Mouse (Mus musculus) testis, postnatal 10 days (tissue): ENCODE results near the gene Gnb5.

Experiments
- DNase-seq: peaks from one replicate; pipeline ENCODE4 v3.0.0; 2021; ENCODE audit warnings: low spot score

The Gnb5 gene

DNA sequence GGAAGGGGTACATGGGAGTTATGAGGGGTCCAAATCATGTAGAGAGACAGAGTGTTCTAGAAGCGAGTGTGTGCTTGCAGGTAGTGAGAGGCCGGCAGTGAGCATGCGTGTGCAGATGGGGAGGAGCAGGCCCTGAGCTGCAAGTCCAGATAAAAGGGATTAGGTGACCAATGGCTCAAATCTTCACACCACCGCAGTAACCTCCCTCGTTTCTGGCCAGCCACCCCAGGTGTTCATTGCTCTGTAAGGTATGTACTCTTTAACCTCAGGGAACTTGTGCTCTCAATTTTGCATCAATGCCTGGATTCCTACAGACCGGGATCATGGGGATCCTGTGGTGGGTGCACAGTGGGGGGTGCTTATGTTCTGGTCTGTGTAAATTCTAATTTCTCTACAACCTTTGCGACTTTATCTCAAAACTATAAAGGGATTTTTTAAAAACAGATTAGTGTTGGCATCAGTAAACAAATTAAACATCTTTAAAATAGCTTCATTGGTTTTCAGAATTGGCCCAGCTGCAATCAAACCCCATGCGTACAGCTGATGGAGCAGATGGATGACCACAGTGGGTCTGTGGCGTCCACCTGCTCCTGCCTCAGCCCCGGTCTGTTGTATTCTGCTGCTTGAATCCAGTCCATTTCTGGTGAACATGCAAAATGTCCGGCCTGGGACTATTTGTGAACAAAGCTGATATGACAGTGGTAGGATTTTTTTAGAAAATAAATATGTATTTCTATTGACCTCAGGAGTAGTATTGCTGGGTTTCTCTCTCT is at the start of gene Gnb5:
Gnb5 (plus strand) TSS at position 163 of the 773 bp plus-strand sequence.
- no peak for DNase-seq

GRCm38 (mm10) chr9:75258792-75259191 is 47.3 kb upstream of the Gnb5 start:
- no peak for DNase-seq

DNA sequence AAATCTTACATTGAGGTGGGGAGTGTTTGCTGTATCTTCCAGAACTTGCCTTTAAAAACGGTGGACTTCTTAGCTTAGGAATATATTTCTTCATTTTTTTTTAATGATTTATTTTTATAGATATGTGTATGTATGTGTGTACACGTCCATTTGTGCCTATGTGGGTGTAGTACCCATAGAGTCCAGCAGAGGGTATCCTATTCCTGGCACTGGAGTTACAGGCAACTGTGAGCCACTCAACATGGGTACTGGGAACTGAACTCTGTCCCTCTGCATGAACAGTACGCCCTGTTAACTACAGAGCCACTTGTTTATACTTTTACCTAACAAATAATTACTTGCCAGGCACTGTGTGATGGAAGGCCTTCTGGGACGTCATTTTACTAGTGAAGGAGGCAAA is 46.4 kb upstream of the Gnb5 start:
- no peak for DNase-seq

DNA sequence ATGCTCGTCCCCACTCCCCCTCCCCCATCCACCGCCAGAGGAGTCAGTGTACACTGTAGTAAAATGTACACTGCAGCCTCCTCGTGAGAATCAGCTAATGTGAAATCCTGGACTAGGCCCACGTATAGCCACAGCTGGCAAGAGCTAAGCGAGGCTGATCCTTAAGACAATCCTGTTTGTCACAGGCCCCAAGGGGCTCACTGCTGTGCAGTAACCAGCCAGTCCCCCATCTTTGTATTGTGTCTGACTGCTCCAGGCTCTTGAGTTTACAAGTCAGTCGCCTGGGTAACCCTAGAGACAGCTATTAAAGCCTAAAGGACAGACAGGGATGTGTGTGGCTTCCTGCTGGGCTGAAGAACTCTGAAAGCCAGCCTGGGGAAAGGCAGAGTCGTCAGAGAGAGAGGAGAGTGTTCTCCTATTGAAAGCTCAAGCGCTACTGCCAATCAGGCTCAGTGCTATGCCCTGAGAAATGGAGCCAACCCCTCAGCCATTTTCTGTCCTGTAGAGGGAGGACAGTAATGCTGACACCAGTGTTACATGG is 44.7 kb upstream of the Gnb5 start:
- DNase-seq, result no peak

DNA sequence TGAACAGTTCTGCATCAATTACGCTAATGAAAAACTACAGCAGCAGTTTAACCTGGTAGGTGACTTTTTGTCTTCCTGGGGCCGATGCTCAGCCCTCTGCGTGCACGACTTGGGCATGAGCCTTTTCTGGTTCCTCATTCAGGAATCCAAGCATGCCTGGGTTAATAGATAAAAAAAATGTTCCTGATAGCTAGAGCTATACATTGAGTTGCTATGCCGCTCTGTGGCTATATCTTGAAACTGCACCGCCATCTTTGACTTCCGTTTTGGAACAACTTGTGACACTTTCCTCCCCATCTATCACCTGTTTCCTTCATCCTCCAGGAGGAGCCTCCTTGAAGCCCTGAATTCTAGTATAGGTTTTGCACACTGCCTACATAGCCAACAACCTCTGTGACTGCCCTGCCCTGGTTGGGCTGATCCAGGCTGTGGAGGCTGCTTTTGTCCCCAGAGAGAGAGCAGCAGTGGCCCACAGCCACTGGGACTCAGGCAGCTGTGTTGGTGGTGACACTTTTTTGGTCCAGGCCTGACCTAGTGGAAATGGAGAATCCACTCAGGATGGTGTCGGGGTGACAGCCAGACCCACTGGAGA is 43.8 kb upstream of the Gnb5 start:
- no peak for DNase-seq

DNA sequence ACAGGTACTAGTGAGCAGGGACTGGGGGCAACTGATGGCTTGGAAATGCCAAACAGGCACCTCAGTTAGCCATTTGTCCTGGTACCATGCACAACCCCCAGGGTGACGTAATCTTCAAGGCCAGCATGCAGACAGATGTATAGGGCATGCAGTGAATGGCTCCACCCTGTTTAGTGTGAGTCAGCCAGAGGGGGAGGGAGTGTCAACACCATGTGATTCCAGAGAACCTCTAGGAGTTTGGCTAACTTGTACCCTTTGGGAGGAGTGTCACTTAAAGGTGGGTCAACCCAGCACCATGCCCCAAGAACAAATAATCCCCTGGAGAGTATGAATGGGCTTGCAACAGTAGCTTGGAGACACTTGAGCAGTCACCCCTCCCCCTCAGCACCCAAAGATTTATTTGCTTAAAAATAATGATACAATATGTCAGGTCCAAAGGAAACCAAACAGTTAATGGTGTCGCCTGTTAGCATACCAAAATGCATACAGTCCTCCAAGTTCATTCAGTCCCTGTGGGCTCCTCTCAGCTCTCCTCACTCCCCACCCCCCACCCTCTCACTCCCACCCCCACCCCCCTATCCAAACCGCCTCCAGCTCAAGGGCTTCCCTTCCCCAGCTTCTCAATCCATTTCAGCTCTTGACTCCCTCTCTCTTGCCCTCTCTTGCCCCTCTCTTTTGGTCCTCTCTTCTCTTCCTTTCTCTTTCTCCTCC is 41.9 kb upstream of the Gnb5 start:
- DNase-seq, result no peak

DNA sequence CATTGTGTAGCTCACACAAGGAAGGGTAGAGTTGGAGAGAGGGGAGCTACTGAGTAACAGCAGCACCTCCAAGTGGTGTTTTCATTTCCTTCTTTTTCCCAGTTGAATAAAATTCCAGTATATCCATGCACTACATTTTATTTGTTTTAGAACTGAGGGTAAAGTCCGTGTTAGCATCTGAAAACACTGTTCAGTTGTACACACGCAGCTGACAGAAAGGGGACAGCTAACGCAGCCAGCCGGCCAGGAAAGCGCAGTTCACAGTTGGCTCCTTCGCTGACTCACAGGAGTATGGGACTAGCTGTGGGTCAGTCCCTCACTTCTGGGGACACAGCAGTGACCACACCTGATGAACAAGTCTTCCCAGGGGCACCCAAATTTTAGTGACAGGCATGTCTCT is 38.9 kb upstream of the Gnb5 start:
- no peak for DNase-seq

DNA sequence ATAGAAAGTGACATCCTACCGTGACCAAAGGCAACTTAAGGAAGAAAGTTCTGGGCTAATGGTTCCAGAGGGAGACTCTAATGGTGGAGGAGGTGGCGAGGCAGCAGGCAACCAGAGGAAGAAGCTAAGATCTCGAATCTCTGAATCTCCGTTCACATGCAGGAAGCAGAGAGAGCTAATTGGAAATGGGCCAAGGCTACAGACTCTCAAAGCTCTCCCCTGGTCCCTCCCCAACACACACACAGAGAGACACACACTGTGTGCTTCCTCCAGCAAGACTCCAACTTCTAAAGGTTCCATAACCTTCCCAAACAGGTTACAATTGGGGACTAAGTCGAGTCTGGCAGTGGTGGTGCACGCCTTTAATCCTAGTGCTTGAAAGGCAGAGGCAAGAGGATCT is 35.7 kb upstream of the Gnb5 start:
- DNase-seq, result no peak

- DNase-seq, result no peak
These were observed 34.5 kb upstream of the Gnb5 start for GRCm38 (mm10) chr9:75271539-75271938.

DNA sequence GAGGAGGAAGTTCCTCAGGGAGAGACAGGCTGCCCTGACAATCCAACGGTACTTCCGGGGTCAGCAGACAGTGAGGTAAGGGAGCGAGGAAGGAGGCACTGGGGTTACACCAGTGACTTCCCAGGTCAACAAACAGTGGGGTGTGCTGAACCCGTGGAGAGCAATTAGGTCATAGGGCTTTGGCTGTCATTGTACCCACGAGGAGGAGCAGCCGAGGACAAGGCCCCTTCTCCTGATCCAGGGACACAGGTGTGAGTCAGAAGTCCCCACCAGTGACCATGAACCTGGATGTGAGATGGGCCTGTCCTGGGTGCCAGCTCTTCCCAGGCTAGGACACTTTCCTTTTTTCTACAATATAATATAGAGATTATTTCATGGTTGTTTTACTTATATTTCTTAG is 32.4 kb upstream of the Gnb5 start:
- DNase-seq, result no peak

DNA sequence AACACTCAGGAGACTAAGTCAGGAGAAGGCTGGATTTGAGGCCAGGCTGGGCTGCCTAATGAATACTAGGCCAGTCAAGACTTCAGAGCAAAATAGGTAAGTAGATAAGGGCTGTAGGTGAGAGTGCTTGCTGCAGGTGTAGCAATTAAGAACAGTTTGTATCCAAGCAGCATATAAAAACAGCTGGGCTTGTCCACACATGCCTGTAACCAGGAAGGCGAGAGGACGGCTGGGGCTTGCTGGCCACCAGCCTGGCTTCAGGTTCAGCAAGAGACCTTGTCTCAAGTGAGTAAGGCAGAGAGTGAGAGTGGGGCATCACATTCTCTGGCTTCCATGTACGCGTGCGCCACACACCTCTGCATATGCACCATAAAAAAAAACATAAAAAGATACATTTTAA is 31.6 kb upstream of the Gnb5 start:
- no peak for DNase-seq

- DNase-seq, result no peak
These were observed 31.0 kb upstream of the Gnb5 start for GRCm38 (mm10) chr9:75275051-75275450.

DNA sequence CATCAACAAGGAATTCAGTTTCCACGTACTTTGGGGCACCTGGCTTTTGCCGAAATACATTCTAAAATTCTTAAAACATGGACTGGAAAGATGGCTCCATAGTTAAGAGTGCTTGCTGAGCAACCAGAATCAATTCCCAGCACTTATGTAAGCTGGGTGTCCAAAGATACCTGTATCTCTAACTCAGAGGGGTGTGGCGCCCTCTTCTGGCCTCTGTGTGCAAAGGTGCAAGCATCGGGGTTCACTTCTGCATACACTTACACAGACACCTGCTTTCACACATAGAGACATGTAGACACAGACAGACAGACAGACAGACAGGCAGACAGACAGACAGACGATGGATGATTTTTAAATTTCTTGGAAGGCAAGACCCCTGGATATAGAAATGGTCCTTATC is 25.3 kb upstream of the Gnb5 start:
- DNase-seq, result peak; percentile 65

GRCm38 (mm10) chr9:75282179-75282578 is 23.9 kb upstream of the Gnb5 start:
- no peak for DNase-seq

- no peak for DNase-seq
These were observed 23.3 kb upstream of the Gnb5 start for GRCm38 (mm10) chr9:75282830-75283229.

DNA sequence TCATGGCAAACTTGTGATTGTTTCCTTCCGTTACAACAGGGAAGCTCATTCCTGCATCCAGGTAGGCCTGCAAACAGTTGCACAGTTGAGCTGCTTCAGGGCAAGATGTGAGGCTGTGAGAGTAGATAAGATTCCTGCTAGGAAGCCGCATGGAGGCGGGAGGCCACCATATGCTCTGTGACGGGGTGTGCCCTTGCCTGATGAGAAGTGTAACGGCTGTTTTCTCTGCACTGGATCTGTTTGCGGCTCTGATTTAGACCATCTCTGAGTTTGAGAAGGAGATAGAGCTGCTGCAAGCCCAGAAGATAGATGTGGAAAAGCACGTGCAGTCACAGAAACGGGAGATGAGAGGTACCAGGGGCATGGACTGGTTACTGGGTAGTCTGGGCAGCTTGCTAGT is 22.5 kb upstream of the Gnb5 start:
- DNase-seq, result no peak

DNA sequence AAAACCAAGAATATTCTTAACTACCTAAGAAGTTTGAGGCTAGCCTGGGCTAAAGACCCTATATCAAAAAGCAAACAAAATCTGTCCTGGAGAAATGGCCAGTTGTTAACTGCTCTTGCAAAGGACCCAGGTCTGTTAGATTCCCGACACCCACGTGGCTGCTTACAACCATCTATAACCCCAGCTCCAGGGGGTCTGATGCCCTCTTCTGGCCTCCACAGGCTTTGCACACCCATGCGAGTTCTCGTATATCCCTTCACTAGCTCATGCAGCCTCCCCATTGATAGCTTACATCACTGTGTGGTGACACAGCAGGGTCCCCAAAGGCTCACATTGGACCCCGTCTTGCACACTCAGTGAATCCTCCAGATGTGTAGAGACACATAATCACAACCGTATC is 20.7 kb upstream of the Gnb5 start:
- no peak for DNase-seq

DNA sequence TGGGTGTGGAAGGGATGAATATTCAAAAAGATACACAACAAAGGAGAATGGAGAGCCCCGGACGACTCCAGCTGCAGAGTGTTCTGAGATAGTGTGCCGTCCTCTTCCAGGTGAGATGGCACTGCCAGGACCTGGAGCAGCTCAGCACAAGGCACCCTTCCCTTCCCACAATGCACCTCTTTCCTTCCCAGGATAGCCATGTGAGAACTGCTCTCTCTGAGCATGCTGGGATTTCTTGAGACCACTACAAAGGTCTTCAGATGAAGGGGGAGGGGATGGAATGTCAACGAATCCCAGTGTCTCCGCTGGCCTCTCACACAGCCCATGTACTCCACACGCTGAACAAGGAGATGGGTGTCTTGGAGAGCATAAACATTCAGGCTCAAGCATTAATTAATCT is 18.5 kb upstream of the Gnb5 start:
- DNase-seq, result no peak

- no peak for DNase-seq
These were observed 16.5 kb upstream of the Gnb5 start for GRCm38 (mm10) chr9:75289545-75289944.

DNA sequence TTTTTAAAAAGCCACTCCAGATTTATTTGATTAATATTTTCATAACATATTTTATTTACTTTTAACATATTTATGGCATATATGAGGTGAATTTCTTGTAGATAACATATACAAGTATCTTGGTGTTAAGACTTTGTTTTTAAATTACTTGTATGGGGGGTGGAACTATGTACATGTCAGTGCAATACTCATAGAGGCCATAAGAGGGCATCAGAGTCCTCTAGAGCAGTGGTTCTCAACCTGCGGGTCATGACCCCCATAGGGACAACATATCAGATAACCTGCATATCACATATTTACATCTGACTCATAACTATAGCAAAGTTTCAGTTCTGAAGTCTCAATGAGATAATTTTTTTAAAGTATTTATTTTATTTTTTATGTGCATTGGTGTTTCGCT is 6.7 kb upstream of the Gnb5 start:
- DNase-seq, result no peak

- no peak for DNase-seq
These were observed 3.1 kb upstream of the Gnb5 start for GRCm38 (mm10) chr9:75303033-75303432.

GRCm38 (mm10) chr9:75303701-75304261 is 2.3 kb upstream of the Gnb5 start:
- DNase-seq, result peak; percentile 52

DNA sequence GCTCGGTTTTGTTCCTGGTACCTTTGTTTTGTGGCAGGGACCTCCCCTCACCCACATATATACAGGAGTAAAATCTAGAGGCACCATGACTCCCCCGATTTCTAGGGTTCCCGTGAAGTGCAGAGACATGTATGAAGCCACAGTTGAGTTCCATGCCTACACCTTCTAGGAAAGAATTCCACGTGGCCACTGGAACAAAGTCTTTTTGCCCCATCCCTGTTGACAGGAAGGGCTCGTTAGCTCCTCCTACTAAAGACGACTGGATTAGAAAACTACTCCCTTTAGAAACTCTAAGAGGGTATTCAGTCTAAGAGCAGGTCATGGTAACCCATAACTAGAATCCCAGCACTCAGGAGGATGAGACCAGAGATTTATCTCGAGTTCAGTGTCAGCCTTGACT is 1.8 kb upstream of the Gnb5 start:
- DNase-seq, result no peak
